Mouse (Mus musculus) erythroblast, embryonic 14.5 days (primary cell): ENCODE results near the gene Podxl2. TPM values are rescaled to one million over a fixed set of nuclear protein-coding genes. Genes with fewer than 3 reads are reported as not detected.

Source experiments
- H3K27me3 ChIP-seq: 2 replicates; pipeline ENCODE4 v1.6.1; 2012; ENCODE audit warnings: inconsistent platforms; ENCODE audit not compliant: control insufficient read depth
- H3K36me3 ChIP-seq: 2 replicates; pipeline ENCODE4 v1.6.1; 2012; ENCODE audit warnings: mild to moderate bottlenecking, inconsistent platforms; ENCODE audit not compliant: control insufficient read depth
- H3K4me1 ChIP-seq: 2 replicates; pipeline ENCODE4 v1.6.1; 2012; ENCODE audit warnings: inconsistent platforms; ENCODE audit not compliant: control insufficient read depth
- H3K4me3 ChIP-seq: replicated peaks from 2 replicates; pipeline ENCODE3; 2012; ENCODE audit warnings: moderate library complexity, mild to moderate bottlenecking, inconsistent platforms
- H3K9me3 ChIP-seq: 2 replicates; pipeline ENCODE4 v1.6.1; 2012; ENCODE audit warnings: low read length, inconsistent platforms, mixed read lengths; ENCODE audit not compliant: control insufficient read depth
- GATA1 ChIP-seq: IDR thresholded peaks from 2 replicates; pipeline ENCODE4 v1.6.1; 2012; ENCODE audit warnings: low read length, inconsistent platforms, mixed read lengths
- TAL1 ChIP-seq: IDR thresholded peaks from 3 replicates; pipeline ENCODE4 v1.6.1; 2012; ENCODE audit warnings: low read length, inconsistent platforms, mixed read lengths
- polyA plus RNA-seq: library from polyadenylated mRNA; stranded (reverse); fragments of >175 nt; gene quantifications from 2 replicates; pipeline ENCODE4 v1.2.3, GENCODE M21; 2012

Podxl2 gene
- polyA plus RNA-seq, 1 experiment, result 0.18 TPM

DNA sequence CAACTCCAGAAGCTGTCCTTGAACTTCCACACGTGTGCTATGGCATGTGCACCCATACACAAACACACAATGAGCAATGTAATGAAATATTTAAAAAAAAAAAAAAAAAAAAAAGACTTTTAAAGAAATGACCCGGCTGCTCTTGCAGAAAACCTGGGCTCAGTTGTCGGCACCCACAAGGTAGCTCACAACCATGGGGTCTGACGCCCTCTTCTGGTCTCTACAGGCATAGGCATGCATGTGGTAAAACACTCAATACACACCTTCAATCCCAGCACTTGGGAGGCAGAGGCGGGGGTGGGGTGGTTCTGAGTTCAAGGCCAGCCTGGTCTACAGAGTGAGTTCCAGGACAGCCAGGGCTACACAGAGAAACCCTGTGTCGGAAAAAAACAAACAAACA lies 21.1 kb upstream of the Podxl2 start:
- no peak for TF ChIP-seq TAL1
- H3K4me3 ChIP-seq, result peak overlapping the region; percentile 93

DNA sequence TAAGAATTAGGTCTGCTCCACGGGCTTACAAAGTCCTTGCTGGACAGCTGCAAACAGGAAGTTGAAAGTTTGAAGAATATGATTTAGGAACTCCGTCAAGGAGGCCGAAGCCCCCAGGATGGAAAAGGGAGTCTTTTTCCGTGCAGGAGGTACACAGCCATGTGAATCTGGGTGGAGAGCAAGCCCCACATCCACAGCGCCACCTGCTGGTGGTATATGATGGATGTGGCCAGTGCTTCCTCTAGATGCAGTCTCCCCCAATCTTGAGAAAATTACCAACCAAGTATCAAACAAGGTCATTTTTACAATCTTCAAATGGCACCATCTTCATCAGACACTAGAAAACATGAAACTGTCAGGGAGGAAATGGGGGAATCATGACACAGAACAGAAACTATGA lies 18.7 kb upstream of the Podxl2 start:
- H3K36me3 ChIP-seq, result peaks cover 91% of the 10 kb centered on the region
- H3K27me3 ChIP-seq, result no peaks in the 10 kb centered on the region
- H3K9me3 ChIP-seq, result no peaks in the 10 kb centered on the region
- no peak overlapping the region for H3K4me3 ChIP-seq
- peaks cover 69% of the 10 kb centered on the region for H3K4me1 ChIP-seq
- TF ChIP-seq TAL1 (no peak), GATA1 (no peak)

More for the DNA sequence above, 21.1 kb upstream of the Podxl2 start:
- Histone ChIP-seq H3K4me1 (peaks cover 83% of the 10 kb centered on the region), H3K36me3 (peaks cover 67% of the 10 kb centered on the region), H3K9me3 (no peaks in the 10 kb centered on the region), H3K27me3 (no peaks in the 10 kb centered on the region)

DNA sequence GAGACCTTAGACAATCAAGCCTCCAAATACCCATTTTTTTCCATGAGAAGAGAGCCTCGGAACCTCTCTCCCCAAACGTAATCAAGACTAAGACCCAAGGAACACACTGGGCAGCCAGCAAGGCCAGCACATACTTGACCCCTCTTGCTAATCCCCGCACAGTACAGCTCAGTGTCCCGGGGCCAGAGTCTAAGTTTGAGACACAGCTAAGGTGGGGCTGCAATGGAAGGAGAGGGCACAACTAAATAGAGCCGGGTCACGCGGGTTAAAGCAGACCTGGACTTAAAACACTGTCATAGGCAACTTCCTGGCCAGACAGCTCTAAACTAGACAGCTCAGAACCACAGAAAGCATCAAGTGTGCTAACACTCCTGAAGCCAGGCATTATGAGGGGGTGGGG lies 16.0 kb upstream of the Podxl2 start:
- peaks cover 64% of the 10 kb centered on the region for H3K4me1 ChIP-seq
- H3K4me3 ChIP-seq, result no peak overlapping the region
- peaks cover 100% of the 10 kb centered on the region for H3K36me3 ChIP-seq
- no peaks in the 10 kb centered on the region for H3K27me3 ChIP-seq
- no peaks in the 10 kb centered on the region for H3K9me3 ChIP-seq
- TF ChIP-seq TAL1 (no peak), GATA1 (no peak)

DNA sequence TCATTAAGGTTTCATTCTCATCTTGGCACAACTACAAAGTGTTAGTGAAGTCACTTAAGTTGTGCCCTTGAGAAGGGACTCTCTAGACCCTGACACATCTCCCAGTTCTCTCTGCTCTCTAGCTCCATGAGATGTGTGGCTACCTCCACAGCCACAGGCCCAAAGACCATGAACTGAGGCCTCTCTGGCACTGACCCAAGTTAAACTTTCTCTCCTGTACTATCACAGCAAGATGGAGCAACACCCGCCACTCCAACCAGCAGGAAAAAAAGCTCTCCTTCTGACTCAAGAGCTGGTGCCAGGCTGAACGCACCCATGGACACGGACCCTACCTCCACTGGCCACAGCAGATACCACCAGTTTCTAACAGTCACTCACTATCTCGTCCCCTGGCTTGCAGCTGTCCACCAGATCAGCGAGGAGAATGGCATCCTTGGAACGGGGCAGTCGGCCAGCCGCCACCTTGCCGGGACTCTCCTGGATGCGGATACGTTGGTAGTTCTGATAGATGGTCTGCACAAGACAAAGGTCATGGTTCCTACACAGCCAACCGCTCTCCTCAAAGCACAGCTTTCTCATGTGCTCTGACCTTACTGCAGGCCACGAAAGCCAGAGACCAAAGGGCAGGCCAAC lies 14.7 kb upstream of the Podxl2 start:
- H3K36me3 ChIP-seq, result peaks cover 100% of the 10 kb centered on the region
- H3K9me3 ChIP-seq, result no peaks in the 10 kb centered on the region
- TF ChIP-seq TAL1, result no peak
- no peak for TF ChIP-seq GATA1
- no peak overlapping the region for H3K4me3 ChIP-seq
- peaks cover 63% of the 10 kb centered on the region for H3K4me1 ChIP-seq
- H3K27me3 ChIP-seq, result no peaks in the 10 kb centered on the region

DNA sequence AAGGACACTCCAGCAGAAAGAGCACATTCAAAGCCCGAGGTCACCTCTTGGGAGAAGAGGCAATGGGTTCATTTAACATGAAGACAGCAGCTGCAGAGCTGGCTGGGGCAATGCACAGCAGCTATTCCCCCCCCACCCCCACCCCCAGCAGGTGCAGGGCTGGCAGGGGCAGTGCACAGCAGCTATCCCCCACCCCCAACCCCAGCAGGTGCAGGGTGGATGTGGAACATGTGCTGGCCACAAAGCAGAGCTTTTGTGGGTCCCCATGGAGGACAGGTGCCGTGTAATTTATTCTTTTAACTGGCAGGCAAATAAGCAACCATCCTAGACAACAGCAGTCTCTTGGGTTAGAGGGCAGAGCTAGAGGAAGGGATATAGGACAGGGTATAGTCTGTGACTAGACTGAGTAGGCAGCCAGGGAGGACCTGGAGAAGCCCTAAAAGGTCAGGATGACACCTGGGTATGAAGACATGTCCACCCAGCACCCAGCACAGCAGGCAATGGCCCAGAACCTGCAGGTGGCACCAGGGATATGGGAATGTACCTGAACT lies 11.6 kb upstream of the Podxl2 start:
- no peaks in the 10 kb centered on the region for H3K27me3 ChIP-seq
- no peak for TF ChIP-seq TAL1
- no peak for TF ChIP-seq GATA1
- H3K9me3 ChIP-seq, result no peaks in the 10 kb centered on the region
- H3K4me1 ChIP-seq, result peaks cover 46% of the 10 kb centered on the region
- no peak overlapping the region for H3K4me3 ChIP-seq
- peaks cover 100% of the 10 kb centered on the region for H3K36me3 ChIP-seq

DNA sequence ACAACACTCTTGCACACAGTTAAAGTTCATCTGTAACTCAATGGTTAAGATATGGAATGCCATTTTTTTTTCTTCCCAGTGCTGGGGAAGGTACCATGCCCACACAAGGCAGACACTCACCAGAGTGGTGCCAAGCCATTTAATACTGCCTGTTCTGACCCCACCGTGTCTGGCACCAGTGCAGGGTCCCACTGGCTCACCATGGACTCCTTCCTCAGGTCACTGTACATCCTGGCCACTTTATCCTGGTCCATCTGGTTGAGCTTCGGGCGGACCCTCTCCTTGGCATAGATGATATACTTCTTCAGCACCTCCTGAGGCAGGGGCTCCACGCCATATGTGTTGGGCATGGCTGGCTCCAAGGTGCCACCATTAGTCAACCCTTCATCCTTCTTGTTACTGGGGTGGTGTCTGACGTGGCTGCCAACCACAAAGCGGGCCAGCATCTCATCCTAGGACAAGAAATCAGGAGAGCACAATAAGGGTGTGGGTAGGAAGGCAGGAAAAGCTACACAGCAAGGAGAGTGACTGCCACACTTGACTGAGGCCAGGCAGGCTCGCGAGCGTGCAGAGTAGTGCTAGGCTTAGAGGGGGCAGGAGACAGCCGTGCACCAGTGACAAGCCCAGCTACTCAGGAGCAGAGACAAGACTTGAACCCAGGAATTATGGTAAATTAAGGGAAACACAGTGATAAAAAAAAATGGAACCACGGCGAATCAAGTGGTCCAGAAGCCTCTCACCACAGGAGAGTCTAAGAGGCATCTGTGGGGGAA lies 11.0 kb upstream of the Podxl2 start:
- H3K27me3 ChIP-seq, result no peaks in the 10 kb centered on the region
- no peak for TF ChIP-seq TAL1
- TF ChIP-seq GATA1, result no peak
- H3K36me3 ChIP-seq, result peaks cover 100% of the 10 kb centered on the region

DNA sequence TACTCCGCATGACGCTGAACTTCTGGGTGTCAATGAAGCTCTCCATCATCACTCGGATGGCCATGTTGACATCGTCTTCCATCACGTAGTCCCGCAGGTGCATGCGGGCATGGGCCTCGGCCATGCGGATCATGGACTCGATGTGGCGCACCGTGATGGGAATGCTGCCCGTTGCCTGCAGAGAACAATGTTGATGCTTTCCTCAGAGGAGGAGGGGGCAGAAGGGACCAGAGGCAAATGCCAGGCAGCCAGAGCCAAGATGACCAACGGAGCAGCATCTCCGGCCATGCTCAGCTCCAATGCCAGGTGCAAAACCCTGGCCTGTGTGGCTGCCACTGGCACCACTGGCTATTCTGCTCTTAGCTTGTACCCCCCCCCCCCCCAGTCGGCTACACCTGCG lies 9.8 kb upstream of the Podxl2 start:
- Histone ChIP-seq H3K4me3 (no peak overlapping the region), H3K4me1 (peaks cover 37% of the 10 kb centered on the region), H3K36me3 (peaks cover 99% of the 10 kb centered on the region), H3K27me3 (no peaks in the 10 kb centered on the region), H3K9me3 (no peaks in the 10 kb centered on the region)
- TF ChIP-seq GATA1, result no peak
- no peak for TF ChIP-seq TAL1

More for the DNA sequence above, 11.0 kb upstream of the Podxl2 start:
- no peaks in the 10 kb centered on the region for H3K9me3 ChIP-seq
- no peak overlapping the region for H3K4me3 ChIP-seq
- H3K4me1 ChIP-seq, result peaks cover 41% of the 10 kb centered on the region

DNA sequence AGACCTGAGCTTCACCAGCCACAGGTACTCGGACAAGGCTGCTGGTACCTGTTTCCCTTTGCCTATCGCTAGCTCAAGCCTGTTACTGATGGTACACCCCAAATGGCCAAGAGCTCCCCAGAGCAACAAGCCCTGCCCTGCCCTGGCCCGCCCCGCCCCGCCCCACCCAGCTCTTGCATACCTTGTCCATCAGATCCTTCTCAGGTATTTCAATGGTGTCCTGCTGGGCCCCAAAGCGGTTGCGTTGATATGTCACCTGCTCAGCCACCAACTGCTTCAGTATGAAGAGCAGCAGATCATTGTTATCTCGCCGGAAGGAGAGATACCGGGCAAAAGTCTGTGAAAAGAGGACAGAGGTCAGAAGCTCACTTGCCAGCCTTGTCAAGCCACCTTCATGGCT lies 9.4 kb upstream of the Podxl2 start:
- Histone ChIP-seq H3K27me3 (no peaks in the 10 kb centered on the region), H3K36me3 (peaks cover 94% of the 10 kb centered on the region), H3K9me3 (no peaks in the 10 kb centered on the region), H3K4me3 (no peak overlapping the region), H3K4me1 (peaks cover 35% of the 10 kb centered on the region)
- TF ChIP-seq GATA1 (no peak), TAL1 (no peak)

DNA sequence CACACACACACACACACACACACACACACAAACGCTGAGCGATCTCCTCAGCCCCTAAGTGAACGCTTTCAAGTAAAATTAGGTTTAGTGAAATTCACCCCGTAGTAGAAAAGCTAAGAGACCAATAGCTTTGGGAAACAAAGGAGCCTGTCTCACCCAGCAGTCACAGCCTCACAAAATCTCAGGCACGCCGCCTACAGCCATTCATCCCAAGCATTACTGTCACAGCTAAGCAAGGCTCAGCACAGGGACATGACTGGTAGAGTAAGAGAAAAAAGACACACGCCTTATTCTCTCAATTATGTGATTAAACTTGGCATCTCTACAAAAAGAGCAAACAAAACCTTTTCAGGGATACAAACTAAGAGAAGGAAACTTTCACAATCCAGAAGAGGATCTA lies 6.5 kb upstream of the Podxl2 start:
- H3K4me3 ChIP-seq, result no peak overlapping the region
- H3K4me1 ChIP-seq, result peaks cover 25% of the 10 kb centered on the region
- TF ChIP-seq GATA1 (no peak), TAL1 (no peak)
- peaks cover 7% of the 10 kb centered on the region for H3K27me3 ChIP-seq
- no peaks in the 10 kb centered on the region for H3K9me3 ChIP-seq
- H3K36me3 ChIP-seq, result peaks cover 69% of the 10 kb centered on the region
